Mouse (Mus musculus) duodenum, adult 2 months (tissue): Measurements from ENCODE around the gene Akap3. TPM values are rescaled to one million over a fixed set of nuclear protein-coding genes. Genes with fewer than 3 reads are reported as not detected.

Experiments
- polyA plus RNA-seq: library from polyadenylated mRNA; depleted of rRNA; stranded (reverse); fragments of >200 nt; gene quantifications from 2 replicates; pipeline ENCODE4 v1.2.3, GENCODE M21; 2012; ENCODE audit warnings: low replicate concordance; rRNA removed

Gene Akap3
- not detected in 2 replicates for polyA plus RNA-seq

DNA sequence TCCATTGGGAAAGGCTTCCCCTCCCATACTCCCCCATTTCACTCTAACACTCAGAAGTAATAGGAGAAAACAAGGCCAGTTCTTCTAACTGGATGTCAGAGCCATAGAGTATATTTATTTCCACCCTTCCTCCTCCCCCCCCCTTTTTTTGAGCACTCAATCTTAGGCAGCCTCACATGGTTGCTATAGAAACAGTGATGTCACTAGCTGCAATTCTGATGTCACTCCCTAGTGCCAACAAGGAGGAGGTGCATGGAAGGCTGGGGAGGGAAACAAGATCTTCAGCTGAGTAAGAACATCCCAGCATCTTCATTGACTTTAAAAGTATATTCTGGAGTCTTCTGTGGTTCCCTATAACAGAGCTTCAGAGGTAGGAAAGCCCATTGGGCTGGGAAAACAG lies at the start of gene Akap3:
TSS of gene Akap3 (plus strand) at position 218 of the 400 bp plus-strand sequence.

DNA sequence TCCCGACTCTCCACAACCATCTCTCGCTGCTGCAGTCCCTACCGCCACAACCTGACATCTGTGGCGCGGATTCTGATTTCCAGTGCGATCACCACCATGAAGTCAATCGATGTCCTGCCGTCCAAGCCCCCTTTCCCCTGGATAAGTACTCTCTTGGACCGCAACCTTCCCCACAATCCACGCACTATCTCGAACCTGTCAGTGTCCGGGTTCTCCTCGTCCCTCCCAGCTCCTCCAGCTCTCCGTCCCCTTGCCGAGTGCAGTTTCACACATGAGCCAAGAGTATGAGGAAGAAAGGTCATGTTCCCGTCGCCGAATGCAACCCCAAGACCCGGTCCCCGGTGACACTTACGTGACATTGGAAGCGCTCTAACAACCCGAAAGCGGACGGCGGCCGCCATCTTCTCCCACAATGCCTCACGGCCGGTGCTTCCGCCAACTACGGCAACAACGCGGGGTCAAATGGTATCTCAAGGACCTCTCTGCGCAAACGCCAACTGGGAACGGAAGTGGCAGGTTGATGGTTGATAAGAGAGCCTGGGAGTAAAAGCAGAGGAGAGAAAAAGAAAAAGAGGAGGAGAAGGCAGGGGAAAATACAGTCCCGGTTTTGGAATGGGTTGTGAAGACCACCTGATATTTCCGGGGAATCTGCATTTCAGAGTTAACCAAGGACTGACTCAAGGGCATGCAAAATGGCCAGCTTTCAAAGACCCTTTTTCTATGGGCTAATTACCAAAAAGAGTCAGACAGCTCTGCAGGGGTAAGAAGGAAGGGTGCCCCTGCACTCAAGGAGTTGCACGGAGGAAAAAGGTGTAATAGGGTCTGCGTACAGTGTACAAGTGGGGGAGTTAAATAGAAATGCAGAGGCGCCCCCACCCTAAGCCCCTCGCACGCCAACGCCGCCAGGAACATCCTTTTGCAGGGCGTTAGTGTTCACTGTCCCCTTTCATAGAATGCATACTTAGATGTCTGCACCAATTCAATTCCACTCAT lies 3.9 kb upstream of the Akap3 start, which contains the start of gene Ndufa9:
TSS of gene Ndufa9 (minus strand) at position 425 of the 993 bp plus-strand sequence.

DNA sequence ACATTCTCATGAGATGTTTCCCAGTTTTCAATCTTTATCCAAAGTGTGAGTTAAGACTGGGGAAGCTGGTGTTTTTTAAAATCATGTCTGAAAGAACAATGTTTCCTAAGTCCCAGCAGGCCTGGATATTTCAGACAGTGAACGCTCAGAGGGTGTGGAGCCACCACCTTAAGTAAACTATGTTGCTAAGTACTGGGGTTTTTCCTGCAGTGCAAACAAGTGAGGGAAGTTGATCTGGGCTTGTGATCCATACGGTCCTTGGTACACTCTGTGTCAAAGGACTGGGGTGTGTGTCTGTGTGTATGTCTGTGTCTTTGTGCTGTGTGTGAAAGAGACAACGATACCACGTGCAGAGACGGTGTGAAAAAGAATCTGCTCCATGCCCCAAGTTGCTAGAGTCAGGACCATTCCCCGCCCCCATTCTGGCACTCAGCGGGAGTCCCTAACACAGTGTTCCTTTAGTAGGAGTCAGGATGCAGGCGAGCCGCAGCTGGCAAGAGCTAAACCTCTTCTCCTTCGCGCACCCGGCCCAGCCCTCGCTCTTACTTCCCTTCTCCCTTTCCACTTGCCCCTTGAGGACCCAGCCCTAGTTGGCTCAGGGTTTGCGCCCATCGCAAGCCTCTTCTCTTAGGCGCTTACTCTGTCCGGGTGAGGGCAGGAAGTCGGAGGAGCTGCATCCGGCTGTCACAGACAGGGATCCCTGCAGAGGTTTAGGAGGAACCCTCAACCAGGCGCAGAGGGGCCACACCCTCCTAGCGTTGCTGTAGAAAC lies 68.4 kb downstream of the Akap3 start, which contains the start of gene Dyrk4:
TSS of gene Dyrk4 (minus strand) at position 729 of the 771 bp plus-strand sequence.

Other genes starting within 250 kb of the Akap3 start
- 0.14 and 0.34 TPM in 2 replicates for gene Kcna1, start 206.7 kb upstream of the Akap3 start, polyA plus RNA-seq
- 0.24 and 0.39 TPM in 2 replicates for gene Kcna6, start 112.4 kb upstream of the Akap3 start, polyA plus RNA-seq
- 72.8 and 103 TPM in 2 replicates for gene Ndufa9, start 4.0 kb upstream of the Akap3 start, polyA plus RNA-seq
- gene Dyrk4, start 68.7 kb downstream of the Akap3 start, polyA plus RNA-seq = 0.07 and 0.09 TPM in 2 replicates
- gene Rad51ap1, start 86.5 kb downstream of the Akap3 start, polyA plus RNA-seq = 2.4 and 3.6 TPM in 2 replicates
- gene D6Wsu163e, start 86.9 kb downstream of the Akap3 start, polyA plus RNA-seq = 0.97 and 0.99 TPM in 2 replicates
- gene Fgf6, start 162.5 kb downstream of the Akap3 start, polyA plus RNA-seq = not detected in 2 replicates
- gene Fgf23, start 219.8 kb downstream of the Akap3 start, polyA plus RNA-seq = 0.11 TPM in 1 of 2 replicates, not detected in the other